Mouse (Mus musculus): ENCODE results near the gene Mtif3.
A peak's percentile ranks its signal among the peaks of the same experiment; 100 is the strongest.
"Not testable (repeated sequence)": the region's sequence is repeated elsewhere in the genome, so short reads cannot be mapped to it uniquely, and the experiment has no call there.

The Mtif3 gene

DNA sequence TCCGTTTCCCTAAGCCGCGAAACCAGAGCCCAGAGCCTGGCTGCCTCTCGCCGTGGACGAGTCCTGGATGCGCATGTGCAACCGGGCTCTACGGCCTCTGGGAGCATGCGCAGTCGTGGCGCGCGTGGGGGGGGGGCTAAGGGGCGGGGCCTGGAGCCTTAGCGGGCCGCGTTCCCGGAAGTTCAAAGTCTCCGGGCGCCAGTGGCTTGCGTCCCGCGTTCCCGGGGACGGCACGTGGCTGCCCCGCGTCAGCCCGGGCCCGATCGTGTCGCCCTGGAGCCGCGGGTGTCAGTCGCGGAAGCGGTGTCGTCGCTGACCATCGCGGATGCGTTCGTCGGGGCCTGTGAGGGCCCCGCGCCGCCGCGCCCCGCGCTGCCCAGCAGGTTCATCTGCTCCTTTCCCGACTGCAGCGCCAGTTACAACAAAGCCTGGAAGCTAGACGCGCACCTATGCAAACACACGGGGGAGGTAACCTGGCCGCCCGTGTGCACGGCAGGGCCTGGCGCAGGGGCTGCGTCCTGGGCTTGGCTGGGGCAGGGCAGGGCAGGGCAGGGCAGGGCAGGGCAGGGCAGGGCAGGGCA, 15.0 kb downstream of the Mtif3 start, which contains the start of gene Gtf3a:
Gtf3a (plus strand) TSS at position 150 of the 581 bp plus-strand sequence.
- peak; percentile 72 for DNase-seq

DNA sequence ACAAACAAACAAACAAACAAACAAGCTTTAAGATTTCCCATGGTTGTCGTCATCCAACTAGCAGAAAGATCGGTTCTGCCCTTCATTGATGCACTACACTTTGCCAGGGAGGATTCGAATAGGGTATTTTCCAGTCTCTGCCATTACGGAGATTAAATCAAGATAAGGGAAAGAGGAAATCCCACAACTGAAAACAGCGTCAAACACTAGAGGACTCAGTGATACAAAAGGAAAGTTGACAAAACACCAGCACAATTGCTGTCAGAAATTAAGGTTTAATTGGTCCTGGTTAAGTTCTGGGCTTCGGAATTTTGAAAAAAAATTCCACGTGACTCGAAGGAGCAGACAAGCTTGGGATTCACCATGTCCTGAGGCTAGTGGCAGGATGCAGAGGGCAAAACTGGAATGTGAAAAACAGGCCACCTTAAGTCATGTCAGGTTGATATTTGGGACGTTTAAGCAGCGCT, 15.5 kb downstream of the Mtif3 start:
- DNase-seq = no peak

DNA sequence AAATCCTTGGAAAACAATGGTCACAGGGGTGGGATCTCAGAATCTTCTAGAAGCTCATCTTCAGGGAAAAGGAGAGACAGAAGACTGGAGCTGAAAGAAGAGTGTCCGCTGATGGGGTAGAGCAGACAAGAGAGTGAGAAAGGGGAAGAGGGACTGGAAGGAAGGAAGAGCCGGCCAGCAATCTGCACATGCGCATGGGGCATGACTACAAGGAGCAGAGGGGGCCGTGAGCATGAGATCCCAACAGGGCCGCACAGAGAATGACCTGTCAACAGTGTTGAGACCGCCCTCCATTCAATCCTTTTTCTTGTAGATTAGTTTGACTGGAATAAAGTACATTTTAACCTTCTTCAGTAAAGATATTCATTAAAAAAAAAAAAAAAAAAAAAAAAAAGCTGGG, 16.1 kb downstream of the Mtif3 start:
- DNase-seq = no peak

DNA sequence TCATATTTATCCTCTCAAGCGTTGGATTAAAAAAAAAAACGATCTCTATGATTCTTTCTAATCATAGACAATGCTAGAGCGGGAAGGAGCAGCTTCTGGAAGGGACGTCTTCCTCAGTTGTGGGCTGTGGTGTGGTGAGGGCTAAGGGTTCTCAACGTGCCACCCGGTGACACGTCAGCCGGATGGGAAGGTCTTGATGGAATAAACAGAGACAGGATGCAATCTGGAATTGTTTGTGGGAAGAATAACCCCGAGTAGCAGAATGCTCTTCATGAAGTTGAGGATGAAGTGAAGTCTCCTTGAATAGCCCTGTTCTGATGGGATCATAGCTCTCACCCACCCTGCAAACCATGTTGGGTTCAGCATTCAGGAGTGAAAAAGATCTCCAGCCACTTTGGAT, 16.9 kb downstream of the Mtif3 start:
- no peak for DNase-seq

DNA sequence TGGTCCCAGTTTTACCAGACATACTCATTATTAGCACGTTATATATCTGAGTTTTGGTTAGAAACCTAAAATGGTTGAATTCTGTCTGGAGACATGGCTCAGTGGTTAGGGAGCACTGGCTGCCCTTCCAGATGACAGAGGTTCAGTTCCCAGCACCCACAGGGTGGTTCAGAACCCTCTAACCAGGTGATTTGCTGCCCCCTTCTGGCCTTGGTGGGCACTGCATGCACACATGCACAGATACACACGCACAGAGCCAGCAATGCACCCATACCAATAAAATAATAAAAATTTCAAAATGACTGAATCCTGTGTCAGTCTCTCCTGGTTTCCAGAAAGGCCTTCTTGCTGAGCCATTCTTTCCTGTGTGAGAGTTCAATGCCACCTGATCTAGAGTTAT, 19.0 kb downstream of the Mtif3 start:
- DNase-seq = no peak

DNA sequence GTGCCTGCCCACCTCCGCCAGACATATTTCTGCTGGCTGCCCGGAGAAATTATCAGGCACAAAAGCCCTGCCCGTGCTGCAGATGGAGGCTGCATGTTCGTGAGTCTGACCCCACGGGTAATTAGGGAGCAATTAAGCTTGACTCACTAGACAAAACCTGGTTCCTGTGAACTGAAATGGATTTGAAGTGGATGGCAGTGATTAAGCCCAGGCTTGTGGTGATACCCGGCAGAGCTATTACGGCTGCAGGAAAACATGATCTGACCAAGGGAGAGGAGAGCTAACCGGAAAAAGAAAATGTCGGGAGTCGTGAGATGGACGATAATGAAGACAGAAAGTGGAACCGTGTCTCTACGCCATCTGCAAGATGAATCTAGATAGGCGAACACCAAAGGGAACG, 20.6 kb downstream of the Mtif3 start:
- DNase-seq = no peak

DNA sequence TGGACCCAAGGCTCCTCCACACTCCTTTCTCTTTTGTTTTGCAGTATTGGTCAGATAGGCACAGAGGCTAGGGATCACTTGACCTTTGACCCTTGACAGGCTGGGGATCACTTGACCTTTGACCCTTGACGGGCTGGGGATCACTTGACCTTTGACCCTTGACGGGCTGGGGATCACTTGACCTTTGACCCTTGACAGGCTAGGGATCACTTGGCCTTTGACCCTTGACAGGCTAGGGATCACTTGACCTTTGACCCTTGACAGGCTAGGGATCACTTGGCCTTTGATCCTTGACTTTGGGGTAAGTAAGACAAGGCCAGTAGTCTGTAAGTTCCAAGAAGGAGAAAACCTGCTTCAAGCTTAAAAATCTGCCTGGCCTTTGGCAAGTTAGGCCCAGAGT, 21.7 kb downstream of the Mtif3 start:
- DNase-seq = not testable (repeated sequence)

DNA sequence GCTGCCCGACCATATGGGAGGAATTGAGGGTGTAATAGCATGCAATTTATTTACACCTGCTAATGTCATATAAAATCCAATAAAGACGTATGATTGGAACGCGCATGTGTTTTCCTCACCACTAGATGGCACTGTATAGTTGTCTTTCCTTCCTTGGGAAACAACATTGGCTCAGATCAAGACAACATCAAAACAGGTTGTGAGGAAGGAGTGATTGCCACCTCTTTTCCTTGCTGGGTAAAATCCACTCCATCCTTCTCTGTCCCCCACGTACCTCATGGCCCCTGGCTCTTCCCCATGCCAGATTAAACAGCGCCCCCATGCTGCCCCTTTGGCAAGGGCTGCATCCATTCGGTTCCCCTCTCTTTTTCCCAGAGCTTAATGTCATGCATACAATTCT, 23.4 kb downstream of the Mtif3 start:
- DNase-seq = no peak

DNA sequence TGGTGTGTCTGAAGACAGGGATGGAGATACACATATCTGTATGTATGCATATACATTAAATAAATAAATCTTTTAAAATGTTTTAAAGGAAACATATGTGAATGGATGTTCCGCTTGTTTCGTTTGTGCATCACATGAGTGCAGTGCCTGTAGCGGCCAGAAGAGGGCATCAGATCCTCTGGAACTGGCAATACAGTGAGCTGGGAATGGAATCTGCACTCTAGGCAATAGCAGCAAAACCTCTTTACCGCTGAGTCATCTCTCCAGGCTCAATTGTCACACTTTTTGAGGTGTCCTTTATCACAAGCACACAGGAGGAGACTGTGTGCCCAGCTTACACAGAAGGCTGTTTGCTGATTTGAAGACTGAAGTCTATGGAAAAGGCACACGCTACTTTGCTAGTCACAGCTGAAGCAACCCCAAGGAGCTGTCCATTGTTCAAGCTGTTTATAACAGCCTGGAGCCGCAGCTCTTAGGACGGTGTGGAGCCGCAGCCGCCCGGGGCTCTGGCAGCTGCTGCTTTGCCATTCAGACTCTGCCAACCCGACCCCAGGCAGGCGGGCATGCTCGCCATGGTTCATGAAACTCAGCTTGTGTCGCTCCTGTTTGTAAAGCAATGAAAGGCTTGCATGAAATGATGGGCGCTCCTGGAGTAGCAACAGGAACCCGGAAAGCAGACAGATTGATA, 24.3 kb downstream of the Mtif3 start:
- no peak for DNase-seq

DNA sequence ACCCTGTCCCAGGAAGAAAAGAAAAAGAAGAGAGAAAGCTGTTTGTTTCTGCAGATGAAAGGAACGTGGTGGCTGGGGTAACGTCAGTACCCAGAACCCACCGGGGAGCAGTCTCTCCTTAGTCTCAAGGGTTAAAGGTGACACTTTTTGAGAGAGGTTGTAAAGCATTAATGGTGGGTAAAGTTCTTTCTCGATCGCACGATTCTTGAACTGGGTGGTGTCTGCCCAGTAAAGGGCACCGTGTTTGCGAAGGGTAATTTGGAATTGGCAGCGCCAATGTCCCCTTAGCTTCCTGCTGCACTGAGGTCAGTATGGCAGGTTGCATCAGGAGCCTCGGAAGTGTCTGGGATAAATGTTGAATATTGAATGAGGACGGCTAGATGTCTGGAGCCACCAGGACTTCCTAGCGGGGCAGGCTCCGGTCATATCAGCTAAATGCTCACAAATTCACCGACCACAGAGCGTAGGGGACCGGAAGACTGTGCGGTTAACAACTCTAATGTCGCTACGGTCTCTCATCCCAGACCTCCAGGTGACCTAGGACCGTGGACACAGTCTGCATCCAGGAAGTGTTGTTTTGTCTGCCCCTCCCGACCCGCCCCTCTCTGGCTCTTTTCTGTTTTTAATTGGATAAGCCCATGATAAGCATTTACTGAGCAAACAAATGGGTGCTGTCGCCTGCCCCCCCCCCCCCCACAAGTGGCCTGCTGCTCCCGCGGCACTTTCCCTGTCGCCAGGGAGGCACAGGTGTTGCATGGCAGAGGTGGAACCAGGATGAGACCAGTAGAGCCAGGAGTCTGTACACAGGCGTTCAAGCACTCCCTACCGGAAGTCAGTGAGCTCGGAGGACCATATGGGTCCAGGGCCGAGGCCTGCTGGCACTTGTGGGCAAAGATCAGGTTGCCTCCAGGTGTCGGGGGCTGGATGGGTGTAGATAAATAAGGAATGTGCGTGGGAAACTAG, 25.8 kb downstream of the Mtif3 start:
- no peak for DNase-seq

DNA sequence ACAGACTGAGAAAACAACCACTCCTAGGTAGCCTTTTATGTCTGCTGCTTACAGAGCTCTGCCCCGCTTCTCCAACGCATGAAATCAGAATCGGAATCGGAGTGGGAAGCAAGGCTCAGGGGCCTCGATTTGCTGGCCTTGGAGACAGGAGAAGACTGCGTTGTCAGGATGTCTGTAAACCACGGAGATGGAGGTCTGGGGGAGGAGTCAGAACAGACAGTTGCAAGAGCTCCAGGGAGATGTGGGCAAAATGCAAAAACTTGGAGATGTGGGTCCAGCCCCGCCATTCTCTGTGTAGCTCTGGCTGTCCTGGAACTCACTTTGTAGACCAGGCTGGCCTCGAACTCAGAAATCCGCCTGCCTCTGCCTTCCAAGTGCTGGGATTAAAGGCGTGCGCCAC, 30.1 kb downstream of the Mtif3 start:
- no peak for DNase-seq

DNA sequence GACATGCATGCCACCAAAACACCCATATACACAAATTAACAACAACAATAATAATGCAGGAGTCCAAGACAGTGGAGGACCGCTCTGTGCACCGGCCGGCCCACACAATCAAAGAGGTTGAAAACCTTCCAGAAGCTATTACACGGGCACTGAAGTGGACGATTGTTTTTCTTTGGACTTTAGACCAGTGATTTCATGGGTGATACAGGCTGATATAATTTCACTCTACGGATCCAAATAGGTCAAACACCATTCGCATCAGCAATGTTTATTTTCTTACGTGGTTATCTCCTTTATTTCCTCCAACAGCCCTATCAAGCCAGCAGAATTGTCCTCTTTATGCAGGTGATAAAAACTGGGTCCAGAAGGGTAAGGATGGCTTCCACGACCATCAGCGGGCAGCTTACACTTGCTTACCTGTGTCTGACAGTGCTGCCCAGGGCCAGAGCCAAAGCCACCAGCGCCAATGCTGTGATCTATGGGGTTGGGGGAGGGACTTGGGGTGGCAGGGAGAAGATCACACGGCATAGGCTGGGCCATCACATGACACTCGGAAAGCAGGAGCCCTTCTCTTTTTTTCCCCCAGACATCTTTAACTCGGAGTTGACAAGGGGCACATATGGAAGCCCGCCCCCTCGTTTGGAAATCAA, 31.6 kb downstream of the Mtif3 start:
- DNase-seq = no peak

DNA sequence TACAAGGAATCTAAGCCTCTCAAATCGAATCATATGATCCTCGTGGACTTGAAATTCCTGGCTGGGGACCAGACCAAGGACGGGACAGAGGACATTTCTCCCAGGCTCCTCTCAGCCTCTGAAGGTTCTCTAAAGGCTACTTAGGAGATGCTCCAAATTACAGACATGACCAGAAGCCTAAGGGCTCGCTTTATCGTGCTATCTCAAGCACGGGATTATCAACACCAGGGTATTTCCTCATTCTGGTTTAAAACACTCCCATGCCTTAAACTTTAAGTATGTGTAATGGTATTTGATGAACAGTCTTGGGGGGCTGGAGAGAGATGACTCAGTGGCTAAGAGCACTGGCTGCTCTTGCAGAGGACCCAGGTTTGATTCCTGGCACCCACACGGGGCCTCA, 32.2 kb downstream of the Mtif3 start:
- DNase-seq = no peak

DNA sequence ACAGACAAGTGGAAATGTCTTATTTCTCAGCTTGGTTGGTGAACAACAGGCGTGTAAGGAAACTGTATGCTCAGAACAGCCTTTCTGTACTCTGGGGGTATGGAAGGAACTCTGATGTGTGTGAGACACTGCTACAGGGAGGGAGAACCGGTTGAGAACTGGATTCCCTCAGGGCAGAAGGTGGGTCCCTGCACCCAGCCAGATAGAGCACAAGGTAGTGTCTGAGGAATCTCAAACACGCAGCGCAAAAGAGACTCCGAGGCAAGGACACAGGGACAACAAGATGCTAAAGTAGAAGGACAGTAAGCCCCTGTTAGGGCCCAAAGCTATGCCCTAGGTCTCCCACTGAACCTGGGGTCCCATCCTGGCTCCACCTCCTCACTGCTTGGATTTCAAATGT, 36.9 kb downstream of the Mtif3 start:
- DNase-seq = no peak

DNA sequence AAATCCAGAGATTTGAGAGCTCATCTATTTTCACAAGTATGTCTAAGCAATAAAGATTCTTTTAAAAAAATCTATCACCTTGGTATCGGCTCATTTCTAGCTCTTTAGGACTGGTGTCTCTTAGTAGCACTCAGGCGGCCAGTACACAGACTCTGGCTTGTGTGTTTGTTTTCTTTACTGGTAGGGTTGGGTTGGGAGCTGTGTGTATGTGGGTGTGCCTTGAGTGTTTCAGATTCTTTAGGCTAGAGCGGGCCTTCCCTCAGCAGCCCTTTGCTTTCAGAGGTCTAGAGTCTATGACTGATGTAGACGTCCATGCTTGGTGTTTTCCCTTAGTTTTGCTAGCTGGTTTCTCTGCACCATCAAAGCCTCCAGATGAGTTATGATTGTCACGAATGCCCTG, 40.1 kb downstream of the Mtif3 start:
- no peak for DNase-seq

DNA sequence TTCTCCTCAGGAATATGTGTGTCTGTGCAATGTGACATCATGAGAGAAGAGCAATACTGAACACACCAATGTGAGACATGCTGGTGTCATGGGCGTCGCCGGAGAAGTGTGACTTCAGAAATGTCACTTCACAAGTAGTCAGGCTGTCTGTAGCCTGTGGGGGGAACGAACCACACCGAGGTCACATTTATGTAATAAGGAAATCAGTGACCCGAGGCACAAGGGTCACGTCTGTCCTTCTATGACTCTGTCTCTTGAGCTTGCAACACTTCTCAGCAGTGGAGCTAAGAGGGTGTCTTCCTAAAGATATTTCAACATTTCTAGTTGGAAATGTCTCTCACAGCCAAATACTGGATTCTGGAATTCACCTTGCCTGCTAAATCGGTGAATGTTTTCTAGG, 42.4 kb downstream of the Mtif3 start:
- DNase-seq = no peak

DNA sequence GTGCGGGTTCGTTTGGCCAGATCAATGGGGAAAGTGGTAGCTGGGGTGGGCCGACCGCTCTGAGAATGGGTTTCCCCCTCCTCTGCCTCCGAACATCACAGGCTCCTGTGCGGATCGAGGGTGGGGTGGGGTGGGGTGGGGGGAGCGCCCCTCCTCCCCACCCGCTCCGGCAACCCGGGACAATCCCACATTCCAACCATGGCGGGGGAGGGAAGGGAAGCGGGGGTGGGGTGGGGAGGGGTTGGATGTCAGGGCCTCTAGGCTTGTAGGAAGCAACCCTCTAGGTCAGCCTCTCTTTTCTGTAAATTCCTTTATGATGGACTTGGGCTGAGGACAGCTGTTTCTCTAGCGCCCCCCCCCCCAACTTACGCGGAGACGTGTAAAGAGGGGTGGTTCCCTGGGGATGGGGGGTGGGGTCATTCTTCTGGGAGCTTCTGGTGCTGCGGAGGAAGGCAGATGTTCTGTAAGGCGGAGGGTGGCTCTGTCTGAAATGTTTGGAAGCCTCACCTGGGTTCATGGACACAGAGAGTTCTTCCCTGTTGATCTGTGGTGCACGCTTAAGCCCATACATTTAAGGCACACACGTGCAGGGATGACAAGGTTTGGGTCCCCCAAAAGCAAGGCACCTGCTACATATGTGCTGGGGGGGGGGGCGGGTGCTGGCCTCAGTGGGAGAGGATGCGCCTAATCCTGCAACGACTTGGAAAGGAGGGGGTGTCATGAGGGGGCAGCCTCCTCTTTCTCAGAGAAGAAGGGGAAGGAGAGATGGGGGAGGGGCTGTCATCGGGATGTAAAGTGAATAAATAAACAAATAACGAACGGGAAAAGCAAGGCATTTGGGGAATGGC, 43.1 kb downstream of the Mtif3 start:
- DNase-seq = no peak

DNA sequence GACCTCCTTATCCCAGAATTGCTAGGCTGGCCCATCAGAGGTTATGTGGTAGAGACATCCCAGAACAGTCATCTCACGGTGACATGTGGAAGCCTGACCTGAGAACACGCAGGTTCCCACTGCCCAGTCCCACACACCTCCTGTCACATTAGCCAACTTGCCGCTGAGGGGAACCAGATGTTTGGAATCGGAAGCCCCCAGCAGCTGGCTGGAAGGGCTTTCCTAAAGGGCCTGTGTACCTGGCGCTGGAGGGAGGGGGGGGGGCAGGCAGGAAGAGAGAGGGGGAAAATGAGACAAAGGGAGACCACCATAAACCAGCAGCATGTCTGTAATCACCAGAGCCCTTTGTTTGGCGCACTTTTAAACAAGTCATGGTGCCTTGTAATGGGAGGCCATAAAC, 43.7 kb downstream of the Mtif3 start:
- no peak for DNase-seq

DNA sequence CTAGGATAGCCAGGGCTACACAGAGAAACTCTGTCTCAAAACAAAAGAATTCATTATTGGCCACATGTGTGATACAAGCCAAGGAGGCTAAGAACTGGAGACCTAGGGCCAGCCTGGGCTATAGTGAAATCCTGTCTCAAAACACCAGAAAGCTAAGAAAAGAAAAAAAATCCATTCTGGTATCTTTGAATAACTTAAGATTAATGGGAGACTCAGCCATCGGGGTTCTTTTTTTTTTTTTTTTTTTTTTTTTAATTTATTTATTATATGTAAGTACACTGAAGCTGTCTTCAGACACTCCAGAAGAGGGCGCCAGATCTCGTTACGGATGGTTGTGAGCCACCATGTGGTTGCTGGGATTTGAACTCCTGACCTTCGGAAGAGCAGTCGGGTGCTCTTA, 46.2 kb downstream of the Mtif3 start:
- DNase-seq = not testable (repeated sequence)

DNA sequence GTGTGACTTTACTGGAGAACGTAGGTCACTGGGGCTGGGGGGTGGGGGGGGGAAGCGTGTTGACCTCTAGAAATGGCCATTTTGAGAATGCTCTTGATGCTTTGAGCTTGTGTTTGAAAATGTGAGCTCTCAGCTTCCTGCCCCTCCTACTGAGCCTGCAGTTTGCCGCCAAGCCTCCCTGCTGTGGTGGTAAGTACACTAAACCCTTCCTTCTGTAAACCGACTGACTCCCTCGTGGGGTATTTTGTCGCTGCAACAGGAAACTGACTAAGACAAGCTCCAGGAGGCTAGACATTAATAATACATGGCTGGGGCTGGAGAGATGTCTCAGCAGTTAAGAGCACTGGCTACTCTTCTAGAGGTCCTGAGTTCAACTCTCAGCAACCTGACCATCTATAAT, 46.8 kb downstream of the Mtif3 start:
- no peak for DNase-seq

DNA sequence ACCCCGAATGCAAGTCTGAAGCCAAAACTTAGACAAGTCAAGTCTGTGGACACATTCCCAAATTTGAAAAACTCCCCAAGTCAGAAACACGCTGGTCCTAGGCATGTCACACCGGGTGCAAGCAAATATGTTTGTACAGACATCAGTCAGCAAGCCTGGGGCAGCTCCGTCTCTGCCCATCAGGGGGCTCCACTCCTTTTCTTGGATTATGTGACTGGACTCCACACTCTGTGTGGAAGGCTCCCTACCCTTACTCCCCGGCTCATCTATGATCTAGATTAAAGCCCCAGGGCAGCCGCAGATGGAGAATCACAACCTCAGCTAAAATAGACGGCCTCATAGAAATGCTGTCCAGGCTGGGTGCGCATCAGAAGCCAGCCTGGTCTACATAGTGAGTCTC, 47.3 kb downstream of the Mtif3 start:
- DNase-seq = no peak

DNA sequence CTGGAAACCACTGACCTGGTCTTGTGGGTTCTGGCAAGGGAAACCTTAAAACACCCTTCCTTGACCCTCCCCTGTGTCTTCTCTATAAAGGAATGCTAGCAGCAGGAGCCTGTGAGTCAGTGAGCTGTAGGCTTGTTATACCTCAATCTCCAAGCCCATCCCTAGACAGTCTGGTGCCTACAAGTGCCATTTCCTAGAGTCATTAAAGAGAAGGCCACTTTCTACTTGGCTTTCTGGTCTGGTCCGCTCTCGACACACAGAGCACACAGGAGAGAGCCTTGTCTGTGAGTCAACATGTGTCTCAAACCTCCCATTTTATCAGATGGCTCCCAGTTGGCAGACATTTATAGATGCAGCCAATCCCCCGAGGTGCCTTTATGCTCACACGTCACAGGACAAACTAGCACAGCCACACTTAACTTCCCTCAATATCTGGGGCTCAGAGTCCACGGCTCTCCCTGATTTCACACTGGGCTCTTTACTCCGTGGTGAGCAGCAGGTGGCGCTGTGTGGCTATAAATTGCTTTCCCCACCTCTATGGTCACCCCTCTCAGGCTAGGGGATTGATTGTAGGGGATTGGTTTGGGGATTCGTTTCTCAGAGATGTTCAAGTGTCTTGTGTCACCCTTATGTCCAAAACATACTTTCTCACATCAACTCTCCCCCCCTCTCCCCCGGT, 49.4 kb downstream of the Mtif3 start:
- DNase-seq = no peak

Measured in layer of hippocampus, adult 9-11 months (tissue).